Mouse (Mus musculus) CH12.LX (cell line): ENCODE measurements around the gene Ms4a6d. TPM values are rescaled to one million over a fixed set of nuclear protein-coding genes. Genes with fewer than 3 reads are reported as not detected.

Experiments used
- DNase-seq: peaks from one replicate; pipeline ENCODE4 v3.0.0-alpha.2; 2013; ENCODE audit errors: extremely low read depth
- H3K27ac ChIP-seq: 2 replicates; pipeline ENCODE4 v1.5.1; 2012; ENCODE audit warnings: low read depth, mild to moderate bottlenecking, control low read depth, moderate library complexity; ENCODE audit not compliant: insufficient read depth
- H3K27me3 ChIP-seq: replicated peaks from 2 replicates; pipeline ENCODE3; 2012; ENCODE audit warnings: inconsistent platforms
- H3K36me3 ChIP-seq, 2 experiments: replicated peaks in 1 of 2; 2 replicates each; pipeline versions ENCODE3 to v1.6.1; 2012; ENCODE audit warnings: inconsistent platforms in 1 of 2, low read length in 1 of 2, mild to moderate bottlenecking in 1 of 2, mixed read lengths in 1 of 2, moderate library complexity in 1 of 2; ENCODE audit not compliant: control insufficient read depth in 1 of 2, insufficient read depth in 1 of 2
- H3K4me1 ChIP-seq, 2 experiments: 2 replicates each; pipeline ENCODE4 v1.6.1; 2012; ENCODE audit warnings: inconsistent platforms in 1 of 2, moderate library complexity in 1 of 2; ENCODE audit not compliant: insufficient read depth in 2 of 2, control insufficient read depth in 1 of 2
- H3K4me2 ChIP-seq: 2 replicates; pipeline ENCODE4 v1.6.1; 2012; ENCODE audit warnings: low read depth, mild to moderate bottlenecking, control low read depth; ENCODE audit not compliant: poor library complexity, insufficient read depth, severe bottlenecking
- H3K4me3 ChIP-seq, 3 experiments: fragments of 150-350 bp in 1 of 3; sonication (generic) in 1 of 3; replicated peaks in 1 of 3; 2 replicates each; pipeline versions ENCODE3 to v1.5.1; 2011 to 2012; ENCODE audit warnings: low read depth in 2 of 3, low read length in 2 of 3, mild to moderate bottlenecking in 2 of 3, moderate library complexity in 2 of 3, control low read depth in 1 of 3, improper control_type of control experiment in 1 of 3, inconsistent platforms in 1 of 3, mixed read lengths in 1 of 3; ENCODE audit not compliant: poor library complexity in 1 of 3
- H3K79me2 ChIP-seq: replicated peaks from 2 replicates; pipeline ENCODE4 v1.6.1; 2012; ENCODE audit warnings: mild to moderate bottlenecking, moderate library complexity; ENCODE audit not compliant: control insufficient read depth, poor library complexity, insufficient read depth, severe bottlenecking; ENCODE audit errors: extremely low read depth
- H3K9ac ChIP-seq: 2 replicates; pipeline ENCODE4 v1.6.1; 2012; ENCODE audit warnings: low read depth, mild to moderate bottlenecking, control low read depth, moderate library complexity; ENCODE audit not compliant: insufficient read depth
- H3K9me3 ChIP-seq: replicated peaks from 2 replicates; pipeline ENCODE3; 2012; ENCODE audit warnings: low read length, inconsistent platforms, mixed read lengths
- BHLHE40 ChIP-seq: IDR thresholded peaks from 2 replicates; pipeline ENCODE4 v1.6.1; 2011; ENCODE audit warnings: mild to moderate bottlenecking, low read depth, low read length, improper control_type of control experiment
- CHD1 ChIP-seq: IDR thresholded peaks from 2 replicates; pipeline ENCODE4 v1.6.1; 2012; ENCODE audit warnings: low read depth, low read length, improper control_type of control experiment, inconsistent platforms
- CHD2 ChIP-seq: IDR thresholded peaks from 2 replicates; pipeline ENCODE4 v1.6.1; 2011; ENCODE audit warnings: low read length, improper control_type of control experiment
- CTCF ChIP-seq, 2 experiments: IDR thresholded peaks in 1 of 2; conservative IDR thresholded peaks in 1 of 2; 2 replicates each; pipeline ENCODE4 v1.5.1; 2011 to 2012; ENCODE audit warnings: low read depth in 2 of 2, low read length in 2 of 2, improper control_type of control experiment in 1 of 2, inconsistent platforms in 1 of 2, mild to moderate bottlenecking in 1 of 2, moderate library complexity in 1 of 2
- E2F4 ChIP-seq: IDR thresholded peaks from 2 replicates; pipeline ENCODE4 v1.6.1; 2011; ENCODE audit warnings: low read depth, low read length, improper control_type of control experiment; ENCODE audit not compliant: insufficient replicate concordance
- ELF1 ChIP-seq: IDR thresholded peaks from 2 replicates; pipeline ENCODE4 v1.6.1; 2014; ENCODE audit warnings: low read depth, mild to moderate bottlenecking, inconsistent platforms, low read length, improper control_type of control experiment
- EP300 ChIP-seq: IDR thresholded peaks from 2 replicates; pipeline ENCODE4 v1.6.1; 2011; ENCODE audit warnings: low read length, improper control_type of control experiment
- ETS1 ChIP-seq: conservative IDR thresholded peaks from 2 replicates; pipeline ENCODE4 v1.6.1; 2012; ENCODE audit warnings: low read depth, mild to moderate bottlenecking, inconsistent platforms, low read length, improper control_type of control experiment, moderate library complexity
- GABPA ChIP-seq: IDR thresholded peaks from 2 replicates; pipeline ENCODE4 v1.6.1; 2012; ENCODE audit warnings: low read depth, low read length, improper control_type of control experiment, inconsistent platforms; ENCODE audit not compliant: insufficient replicate concordance
- HCFC1 ChIP-seq: IDR thresholded peaks from 2 replicates; pipeline ENCODE4 v1.6.1; 2012; ENCODE audit warnings: low read depth, mild to moderate bottlenecking, inconsistent platforms, low read length, improper control_type of control experiment
- IRF4 ChIP-seq: IDR thresholded peaks from 2 replicates; pipeline ENCODE4 v1.6.1; 2014; ENCODE audit warnings: low read depth, mild to moderate bottlenecking, inconsistent platforms, low read length, improper control_type of control experiment
- JUN ChIP-seq: IDR thresholded peaks from 2 replicates; pipeline ENCODE4 v1.6.1; 2011; ENCODE audit warnings: low read depth, mild to moderate bottlenecking, low read length, improper control_type of control experiment, moderate library complexity; ENCODE audit not compliant: insufficient read depth
- JUND ChIP-seq: conservative IDR thresholded peaks from 2 replicates; pipeline ENCODE4 v1.6.1; 2011; ENCODE audit warnings: low read depth, low read length, improper control_type of control experiment
- KAT2A ChIP-seq: IDR thresholded peaks from 2 replicates; pipeline ENCODE4 v1.6.1; 2012; ENCODE audit warnings: low read length, improper control_type of control experiment, inconsistent platforms; ENCODE audit not compliant: insufficient replicate concordance
- MAFK ChIP-seq: IDR thresholded peaks from 2 replicates; pipeline ENCODE4 v1.6.1; 2011; ENCODE audit warnings: low read length, improper control_type of control experiment; ENCODE audit not compliant: insufficient replicate concordance
- MAX ChIP-seq: IDR thresholded peaks from 2 replicates; pipeline ENCODE4 v1.6.1; 2011; ENCODE audit warnings: low read length, improper control_type of control experiment
- MAZ ChIP-seq: IDR thresholded peaks from 2 replicates; pipeline ENCODE4 v1.6.1; 2012; ENCODE audit warnings: low read depth, mild to moderate bottlenecking, inconsistent platforms, low read length, improper control_type of control experiment, moderate library complexity
- MEF2A ChIP-seq: IDR thresholded peaks from 2 replicates; pipeline ENCODE4 v1.6.1; 2014; ENCODE audit warnings: low read depth, mild to moderate bottlenecking, inconsistent platforms, low read length, improper control_type of control experiment, borderline replicate concordance
- MXI1 ChIP-seq: IDR thresholded peaks from 2 replicates; pipeline ENCODE4 v1.6.1; 2011; ENCODE audit warnings: mild to moderate bottlenecking, low read depth, low read length, improper control_type of control experiment
- MYC ChIP-seq: IDR thresholded peaks from 2 replicates; pipeline ENCODE4 v1.6.1; 2011; ENCODE audit warnings: low read depth, mild to moderate bottlenecking, improper control_type of control experiment, low read length
- NELFE ChIP-seq: IDR thresholded peaks from 2 replicates; pipeline ENCODE4 v1.6.1; 2011; ENCODE audit warnings: low read depth, low read length, improper control_type of control experiment
- NRF1 ChIP-seq: IDR thresholded peaks from 2 replicates; pipeline ENCODE4 v1.6.1; 2014; ENCODE audit warnings: low read depth, mild to moderate bottlenecking, inconsistent platforms, low read length, improper control_type of control experiment, moderate library complexity
- PAX5 ChIP-seq: IDR thresholded peaks from 2 replicates; pipeline ENCODE4 v1.6.1; 2012; ENCODE audit warnings: low read length, inconsistent platforms, mixed read lengths
- POLR2A ChIP-seq: IDR thresholded peaks from 2 replicates; pipeline ENCODE4 v1.6.1; 2011; ENCODE audit warnings: low read depth, mild to moderate bottlenecking, improper control_type of control experiment, low read length
- POLR2AphosphoS2 ChIP-seq: IDR thresholded peaks from 2 replicates; pipeline ENCODE4 v1.6.1; 2011; ENCODE audit warnings: low read depth, low read length, improper control_type of control experiment
- RAD21 ChIP-seq: IDR thresholded peaks from 2 replicates; pipeline ENCODE4 v1.6.1; 2011; ENCODE audit warnings: low read depth, mild to moderate bottlenecking, low read length, improper control_type of control experiment, moderate library complexity
- RCOR1 ChIP-seq: conservative IDR thresholded peaks from 2 replicates; pipeline ENCODE4 v1.6.1; 2012; ENCODE audit warnings: low read depth, mild to moderate bottlenecking, inconsistent platforms, low read length, improper control_type of control experiment
- SIN3A ChIP-seq: IDR thresholded peaks from 2 replicates; pipeline ENCODE4 v1.6.1; 2012; ENCODE audit warnings: low read length, improper control_type of control experiment, inconsistent platforms
- SMC3 ChIP-seq: IDR thresholded peaks from 2 replicates; pipeline ENCODE4 v1.6.1; 2011; ENCODE audit warnings: low read depth, low read length, improper control_type of control experiment
- TBP ChIP-seq: conservative IDR thresholded peaks from 2 replicates; pipeline ENCODE4 v1.6.1; 2011; ENCODE audit warnings: low read depth, low read length, improper control_type of control experiment
- TCF12 ChIP-seq: IDR thresholded peaks from 2 replicates; pipeline ENCODE4 v1.6.1; 2014; ENCODE audit warnings: low read depth, mild to moderate bottlenecking, inconsistent platforms, low read length, improper control_type of control experiment
- UBTF ChIP-seq: IDR thresholded peaks from 2 replicates; pipeline ENCODE4 v1.6.1; 2012; ENCODE audit warnings: low read depth, mild to moderate bottlenecking, inconsistent platforms, low read length, improper control_type of control experiment, moderate library complexity
- USF1 ChIP-seq: IDR thresholded peaks from 2 replicates; pipeline ENCODE4 v1.6.1; 2014; ENCODE audit warnings: low read depth, mild to moderate bottlenecking, inconsistent platforms, low read length, improper control_type of control experiment
- USF2 ChIP-seq: conservative IDR thresholded peaks from 2 replicates; pipeline ENCODE4 v1.6.1; 2011; ENCODE audit warnings: low read depth, low read length, improper control_type of control experiment
- ZC3H11A ChIP-seq: IDR thresholded peaks from 2 replicates; pipeline ENCODE4 v1.6.1; 2012; ENCODE audit warnings: low read depth, mild to moderate bottlenecking, inconsistent platforms, low read length, improper control_type of control experiment
- ZKSCAN1 ChIP-seq: IDR thresholded peaks from 2 replicates; pipeline ENCODE4 v1.6.1; 2012; ENCODE audit warnings: low read depth, inconsistent platforms, low read length, improper control_type of control experiment, borderline replicate concordance
- ZMIZ1 ChIP-seq: IDR thresholded peaks from 2 replicates; pipeline ENCODE4 v1.6.1; 2012; ENCODE audit warnings: low read depth, mild to moderate bottlenecking, inconsistent platforms, low read length, improper control_type of control experiment
- ZNF384 ChIP-seq: IDR thresholded peaks from 2 replicates; pipeline ENCODE4 v1.6.1; 2012; ENCODE audit warnings: low read depth, low read length, improper control_type of control experiment, inconsistent platforms
- dilution Hi-C: fragments of 300-500 bp; cut with MboI; formaldehyde crosslinking; loops from 2 replicates; pipeline ENCODE4 v1.14.3; 2020; ENCODE audit warnings: low sequenced_read_pairs; ENCODE audit not compliant: extremely low pct_unique_long_range_greater_than_20kb, extremely low pct_ligation_motif_present
- in situ Hi-C: fragments of 300-500 bp; cut with MboI; formaldehyde crosslinking; loops from 3 replicates; pipeline ENCODE4 v1.14.3; 2019; ENCODE audit warnings: low sequenced_read_pairs, low pct_ligation_motif_present, low pct_unique_long_range_greater_than_20kb, mixed read lengths
- polyA plus RNA-seq: library from polyadenylated mRNA; unstranded; fragments of >175 nt; gene quantifications from 2 replicates; pipeline ENCODE4 v1.2.1, GENCODE M21; 2012; ENCODE audit warnings: low read depth; ENCODE audit not compliant: insufficient read length
- total RNA-seq, 2 experiments: library from RNA; depleted of rRNA; stranded (reverse); fragments of 300-350 nt in 1 of 2; fragments of >200 nt in 1 of 2; gene quantifications; 2 replicates each; pipeline ENCODE4 v1.2.3; 2012 to 2014

Gene Ms4a6d
- total and polyA plus RNA-seq, 3 experiments: 2.7 to 3.3 (median 2.8) TPM

DNA sequence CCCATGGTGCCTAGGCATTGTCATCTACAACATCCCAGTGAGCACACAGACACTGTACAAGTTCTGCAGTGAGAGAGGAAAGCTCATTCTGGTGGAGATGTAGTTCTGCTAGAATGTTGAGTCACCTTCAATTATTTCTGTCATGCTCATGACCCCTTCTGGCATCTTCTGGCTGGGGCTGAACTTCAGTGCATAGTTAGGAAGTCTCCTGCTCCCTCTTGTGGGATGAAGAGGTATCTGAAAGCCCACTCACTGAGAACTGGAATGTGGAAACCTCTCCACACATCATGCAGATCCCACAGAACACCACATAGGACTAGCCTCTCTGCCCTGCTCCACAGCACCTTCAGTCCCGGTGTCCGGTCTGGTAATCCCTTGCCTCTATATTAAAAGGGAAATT lies 2.6 kb downstream of the Ms4a6d start:
- Histone ChIP-seq H3K27me3 (no peaks in the 10 kb centered on the region), H3K4me3 (peak overlapping the region in 1 of 3 experiments; percentile 13), H3K36me3 (no peaks in the 10 kb centered on the region), H3K4me2 (peak overlapping the region; percentile 95), H3K9me3 (no peaks in the 10 kb centered on the region), H3K27ac (no peak overlapping the region), H3K9ac (peak overlapping the region; percentile 63; the same call in 1 of the 2 replicates), H3K4me1 (peaks cover 2 to 29% of the 10 kb centered on the region in 2 experiments; a peak in 3 of 4 replicates), H3K79me2 (no peaks in the 10 kb centered on the region)
- TF ChIP-seq KAT2A (no peak), JUND (peak; percentile 37; the same call in 1 of the 2 replicates), E2F4 (no peak), GABPA (no peak), POLR2A (no peak), BHLHE40 (no peak), MEF2A (no peak; the same call in 1 of the 2 replicates), MYC (no peak), MXI1 (no peak), TCF12 (no peak), MAZ (no peak), ELF1 (no peak), TBP (no peak), POLR2AphosphoS2 (no peak), ZMIZ1 (no peak), SMC3 (peak; percentile 99), EP300 (no peak), NRF1 (no peak), MAX (no peak), HCFC1 (no peak), RAD21 (no peak; the same call in none of the 2 replicates), CTCF (conservative IDR thresholded peaks at IDR 0.05 in 1 of 2, IDR thresholded peaks at IDR 0.05 in 1 of 2; ENCODE audit: low read depth in 2 of 2, low read length in 2 of 2) (peak; percentile 61 to 100), JUN (no peak), ZKSCAN1 (no peak), USF2 (no peak), CHD2 (no peak), NELFE (peak; percentile 57; the same call in 1 of the 2 replicates), ETS1 (no peak), SIN3A (no peak), ZC3H11A (peak; percentile 99), PAX5 (no peak), IRF4 (no peak; the same call in 1 of the 2 replicates), ZNF384 (no peak), USF1 (no peak), UBTF (no peak), RCOR1 (no peak), CHD1 (no peak), MAFK (peak; percentile 45; the same call in 1 of the 2 replicates)
- in situ Hi-C loops (loop anchor here (5.0 to 25.0 kb wide), 4 partner anchors 250 to 565 kb away; partner anchors contain the start of gene Osbp), dilution Hi-C loops (no loop called here)
- peak; percentile 81 for DNase-seq
